Mouse (Mus musculus) forebrain, embryonic 11.5 days (tissue): ENCODE measurements around the gene Exoc4. TPM values are rescaled to one million over a fixed set of nuclear protein-coding genes. Genes with fewer than 3 reads are reported as not detected.

ENCODE experiments used
- ATAC-seq: fragments of 200-750 bp; cut with Nextera tagmentation; replicated peaks from 2 replicates; pipeline ENCODE4 v1.8.0; 2017; ENCODE audit warnings: moderate TSS enrichment; ENCODE audit not compliant: low FRiP score
- DNase-seq: peaks from one replicate; pipeline ENCODE4 v3.0.0-alpha.2; 2017; ENCODE audit warnings: low spot score
- H3K27ac ChIP-seq: fragments of 300-500 bp; sonication (generic); 2 replicates; pipeline ENCODE4 v1.5.1; 2014; ENCODE audit warnings: low read depth, low read length
- H3K27me3 ChIP-seq: fragments of 300-500 bp; sonication (generic); 2 replicates; pipeline ENCODE4 v1.6.1; 2014; ENCODE audit warnings: mild to moderate bottlenecking, low read length, mixed read lengths; ENCODE audit not compliant: control insufficient read depth, insufficient read depth
- H3K36me3 ChIP-seq: fragments of 300-500 bp; sonication (generic); 2 replicates; pipeline ENCODE4 v1.6.1; 2014; ENCODE audit warnings: mild to moderate bottlenecking, low read length, moderate library complexity, mixed read lengths; ENCODE audit not compliant: control insufficient read depth, insufficient read depth
- H3K4me1 ChIP-seq: fragments of 300-500 bp; sonication (generic); replicated peaks from 2 replicates; pipeline ENCODE4 v1.6.1; 2014; ENCODE audit warnings: low read length, mixed read lengths; ENCODE audit not compliant: control insufficient read depth, insufficient read depth
- H3K4me2 ChIP-seq: fragments of 300-500 bp; sonication (generic); 2 replicates; pipeline ENCODE4 v1.6.1; 2014; ENCODE audit warnings: low read depth, mild to moderate bottlenecking, low read length, moderate library complexity, mixed read lengths; ENCODE audit not compliant: severe bottlenecking
- H3K4me3 ChIP-seq: fragments of 300-500 bp; sonication (generic); 2 replicates; pipeline ENCODE4 v1.5.1; 2014; ENCODE audit warnings: low read depth, low read length
- H3K9ac ChIP-seq: fragments of 300-500 bp; sonication (generic); 2 replicates; pipeline ENCODE4 v1.6.1; 2014; ENCODE audit warnings: low read length
- H3K9me3 ChIP-seq: fragments of 300-500 bp; sonication (generic); 2 replicates; pipeline ENCODE4 v1.6.1; 2016; ENCODE audit warnings: low read length, mixed read lengths; ENCODE audit not compliant: control insufficient read depth
- WGBS: fragments of 180-500 bp; shearing (Covaris S2); extraction: QIAGEN DNeasy Blood & Tissue Kit; methylation state at CpG from one replicate; pipeline ENCODE4 v1.1.7; 2014; 5-methylcytosine and 5-hydroxymethylcytosine counted together
- polyA plus RNA-seq: library from polyadenylated mRNA; unstranded; fragments of >200 nt; fragmentation: Nextera tagmentation; extraction: Ambion mirVana; gene quantifications from 2 replicates; pipeline ENCODE4 v1.2.1, GENCODE M21; 2014

The Exoc4 gene
- polyA plus RNA-seq, 1 experiment from 2014 or later, result 41.2 TPM

GRCm38 (mm10) chr6:33507134-33507533 is 258.2 kb downstream of the Exoc4 start:
- ATAC-seq (no peak), DNase-seq (no peak)
- Histone ChIP-seq H3K27ac (no peak overlapping the region), H3K9ac (no peak overlapping the region), H3K4me3 (no peak overlapping the region), H3K27me3 (no peaks in the 10 kb centered on the region), H3K4me2 (no peak overlapping the region), H3K4me1 (no peaks in the 10 kb centered on the region), H3K9me3 (no peaks in the 10 kb centered on the region), H3K36me3 (no peaks in the 10 kb centered on the region)

DNA sequence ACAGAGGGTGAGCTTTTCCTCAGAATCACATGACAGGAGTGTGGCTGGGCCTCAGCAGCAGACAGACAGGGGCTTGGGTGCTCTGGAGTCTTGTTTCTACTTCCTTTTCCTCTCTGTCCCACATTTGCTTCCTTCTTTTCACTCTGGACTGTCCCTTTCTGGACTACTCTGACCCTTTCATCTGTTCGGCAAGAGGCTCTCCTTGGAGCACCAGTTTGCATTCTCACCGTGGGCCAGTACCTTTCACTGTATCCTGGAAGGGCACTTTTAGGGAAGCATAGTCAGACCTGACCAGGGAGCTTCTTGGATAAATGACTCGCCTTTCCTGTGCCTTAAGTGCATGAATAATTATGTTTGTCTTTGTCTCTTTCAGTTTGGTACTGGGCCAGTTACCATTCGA is 266.5 kb downstream of the Exoc4 start:
- no peak overlapping the region for H3K27ac ChIP-seq
- ATAC-seq, result no peak
- no peak overlapping the region for H3K4me2 ChIP-seq
- H3K4me3 ChIP-seq, result no peak overlapping the region
- H3K9me3 ChIP-seq, result no peaks in the 10 kb centered on the region
- DNase-seq, result no peak
- no peaks in the 10 kb centered on the region for H3K27me3 ChIP-seq
- H3K4me1 ChIP-seq, result no peaks in the 10 kb centered on the region
- 56% methylated on average over 4 of the region's 4 CpGs for WGBS
- H3K36me3 ChIP-seq, result no peaks in the 10 kb centered on the region
- no peak overlapping the region for H3K9ac ChIP-seq

- Histone ChIP-seq H3K36me3 (no peaks in the 10 kb centered on the region), H3K4me1 (no peaks in the 10 kb centered on the region), H3K4me2 (no peak overlapping the region), H3K27ac (no peak overlapping the region), H3K4me3 (no peak overlapping the region), H3K9me3 (no peaks in the 10 kb centered on the region), H3K27me3 (no peaks in the 10 kb centered on the region), H3K9ac (no peak overlapping the region)
- DNase-seq, result no peak
- WGBS, result 84% methylated on average over 6 of the region's 6 CpGs
- ATAC-seq, result no peak
Measured at GRCm38 (mm10) chr6:33516798-33517197, 267.9 kb downstream of the Exoc4 start.

- no peak for DNase-seq
- Histone ChIP-seq H3K4me2 (no peak overlapping the region), H3K27ac (no peak overlapping the region), H3K4me1 (no peaks in the 10 kb centered on the region), H3K27me3 (no peaks in the 10 kb centered on the region), H3K36me3 (no peaks in the 10 kb centered on the region), H3K4me3 (no peak overlapping the region), H3K9me3 (no peaks in the 10 kb centered on the region), H3K9ac (no peak overlapping the region)
- ATAC-seq, result no peak
- 43% methylated on average over 5 of the region's 5 CpGs for WGBS
Measured at GRCm38 (mm10) chr6:33517890-33518410, 269.1 kb downstream of the Exoc4 start.

GRCm38 (mm10) chr6:33525695-33526366 is 276.9 kb downstream of the Exoc4 start:
- no peak for ATAC-seq
- no peaks in the 10 kb centered on the region for H3K27me3 ChIP-seq
- H3K36me3 ChIP-seq, result no peaks in the 10 kb centered on the region
- H3K9ac ChIP-seq, result no peak overlapping the region
- H3K27ac ChIP-seq, result no peak overlapping the region
- H3K9me3 ChIP-seq, result no peaks in the 10 kb centered on the region
- H3K4me3 ChIP-seq, result no peak overlapping the region
- H3K4me2 ChIP-seq, result no peak overlapping the region
- no peaks in the 10 kb centered on the region for H3K4me1 ChIP-seq
- no peak for DNase-seq
- WGBS, result 90% methylated on average over 7 of the region's 7 CpGs

GRCm38 (mm10) chr6:33540356-33540755 is 291.5 kb downstream of the Exoc4 start:
- 95% methylated on average over 1 of the region's 1 CpGs for WGBS
- H3K27ac ChIP-seq, result no peak overlapping the region
- DNase-seq, result no peak
- no peak overlapping the region for H3K4me2 ChIP-seq
- no peaks in the 10 kb centered on the region for H3K9me3 ChIP-seq
- H3K4me3 ChIP-seq, result no peak overlapping the region
- no peak overlapping the region for H3K9ac ChIP-seq
- no peaks in the 10 kb centered on the region for H3K27me3 ChIP-seq
- no peak for ATAC-seq
- H3K4me1 ChIP-seq, result no peaks in the 10 kb centered on the region
- H3K36me3 ChIP-seq, result no peaks in the 10 kb centered on the region

- Histone ChIP-seq H3K9me3 (no peaks in the 10 kb centered on the region), H3K9ac (no peak overlapping the region), H3K4me3 (no peak overlapping the region), H3K36me3 (no peaks in the 10 kb centered on the region), H3K27ac (no peak overlapping the region), H3K4me1 (no peaks in the 10 kb centered on the region), H3K27me3 (no peaks in the 10 kb centered on the region), H3K4me2 (no peak overlapping the region)
- DNase-seq (no peak), ATAC-seq (no peak)
- WGBS, result 92% methylated on average over 6 of the region's 6 CpGs
Measured at GRCm38 (mm10) chr6:33542712-33543111, 293.8 kb downstream of the Exoc4 start.

DNA sequence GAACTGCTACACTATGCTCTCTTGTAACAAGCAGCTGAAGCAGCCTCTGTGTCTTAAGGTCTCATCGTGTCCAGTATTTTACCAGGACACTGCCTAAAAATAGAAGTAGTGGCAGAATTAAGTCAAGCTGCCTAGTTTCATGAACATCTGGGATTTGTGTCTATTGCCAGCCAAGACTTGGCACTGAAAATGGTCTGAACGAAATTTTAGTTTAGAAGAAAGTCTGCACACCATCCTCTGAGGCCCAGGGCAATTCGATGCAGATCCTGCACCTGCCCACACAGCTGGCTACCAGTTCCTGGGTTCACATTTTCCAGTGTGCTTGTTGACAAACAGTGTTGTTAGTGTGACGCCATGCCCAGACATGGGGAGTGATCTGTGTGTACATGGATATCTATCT is 303.0 kb downstream of the Exoc4 start:
- DNase-seq, result no peak
- H3K9me3 ChIP-seq, result no peaks in the 10 kb centered on the region
- no peaks in the 10 kb centered on the region for H3K4me1 ChIP-seq
- no peak overlapping the region for H3K9ac ChIP-seq
- H3K36me3 ChIP-seq, result no peaks in the 10 kb centered on the region
- ATAC-seq, result no peak
- no peaks in the 10 kb centered on the region for H3K27me3 ChIP-seq
- H3K4me2 ChIP-seq, result no peak overlapping the region
- WGBS, result 92% methylated on average over 4 of the region's 4 CpGs
- no peak overlapping the region for H3K4me3 ChIP-seq
- no peak overlapping the region for H3K27ac ChIP-seq

GRCm38 (mm10) chr6:33560925-33561324 is 312.0 kb downstream of the Exoc4 start:
- Histone ChIP-seq H3K4me2 (no peak overlapping the region), H3K4me3 (no peak overlapping the region), H3K27me3 (no peaks in the 10 kb centered on the region), H3K27ac (no peak overlapping the region), H3K9ac (no peak overlapping the region), H3K9me3 (no peaks in the 10 kb centered on the region), H3K36me3 (no peaks in the 10 kb centered on the region), H3K4me1 (no peaks in the 10 kb centered on the region)
- ATAC-seq (no peak), DNase-seq (no peak)
- WGBS, result 100% methylated on average over 1 of the region's 1 CpGs
